Mouse (Mus musculus) midbrain, embryonic 13.5 days (tissue): Measurements from ENCODE around the gene Rhobtb1. TPM values are rescaled to one million over a fixed set of nuclear protein-coding genes. Genes with fewer than 3 reads are reported as not detected.
A peak's percentile ranks its signal among the peaks of the same experiment; 100 is the strongest.

ENCODE experiments used
- ATAC-seq: fragments of 200-750 bp; cut with Nextera tagmentation; 2 replicates; pipeline ENCODE4 v1.8.0; 2017; ENCODE audit warnings: mild to moderate bottlenecking, moderate TSS enrichment, moderate library complexity
- H3K27ac ChIP-seq: fragments of 300-500 bp; sonication (generic); 2 replicates; pipeline ENCODE4 v1.5.1; 2015; ENCODE audit warnings: inconsistent platforms, mild to moderate bottlenecking, moderate library complexity
- H3K27me3 ChIP-seq: fragments of 300-500 bp; sonication (generic); 2 replicates; pipeline ENCODE4 v1.6.1; 2015; ENCODE audit warnings: mild to moderate bottlenecking, inconsistent platforms
- H3K36me3 ChIP-seq: fragments of 300-500 bp; sonication (generic); 2 replicates; pipeline ENCODE4 v1.6.1; 2015; ENCODE audit warnings: mild to moderate bottlenecking, inconsistent platforms
- H3K4me1 ChIP-seq: fragments of 300-500 bp; sonication (generic); replicated peaks from 2 replicates; pipeline ENCODE4 v1.6.1; 2015; ENCODE audit warnings: inconsistent platforms
- H3K4me2 ChIP-seq: fragments of 300-500 bp; sonication (generic); replicated peaks from 2 replicates; pipeline ENCODE4 v1.6.1; 2015; ENCODE audit warnings: moderate library complexity, mild to moderate bottlenecking, inconsistent platforms
- H3K4me3 ChIP-seq: fragments of 300-500 bp; sonication (generic); replicated peaks from 2 replicates; pipeline ENCODE4 v1.5.1; 2015; ENCODE audit warnings: mild to moderate bottlenecking, inconsistent platforms
- H3K9ac ChIP-seq: fragments of 300-500 bp; sonication (generic); replicated peaks from 2 replicates; pipeline ENCODE4 v1.6.1; 2015; ENCODE audit warnings: mild to moderate bottlenecking, inconsistent platforms
- H3K9me3 ChIP-seq: fragments of 300-500 bp; sonication (generic); 2 replicates; pipeline ENCODE4 v1.6.1; 2016; ENCODE audit warnings: mild to moderate bottlenecking, inconsistent platforms
- WGBS: fragments of 180-500 bp; shearing (Covaris S2); methylation state at CpG from one replicate; pipeline ENCODE4 v1.1.7; 2015; 5-methylcytosine and 5-hydroxymethylcytosine counted together
- polyA plus RNA-seq: library from polyadenylated mRNA; unstranded; fragments of >200 nt; fragmentation: Nextera tagmentation; extraction: Ambion mirVana; gene quantifications from 2 replicates; pipeline ENCODE4 v1.2.1, GENCODE M21; 2015

The Rhobtb1 gene
- polyA plus RNA-seq, 1 experiment from 2014 or later, result 18.3 TPM

- Histone ChIP-seq H3K4me2 (no peak overlapping the region), H3K9ac (no peak overlapping the region), H3K4me1 (no peaks in the 10 kb centered on the region), H3K4me3 (no peak overlapping the region), H3K27ac (no peak overlapping the region), H3K9me3 (no peaks in the 10 kb centered on the region), H3K36me3 (no peaks in the 10 kb centered on the region), H3K27me3 (no peaks in the 10 kb centered on the region)
- ATAC-seq, result 0 out of 2 replicates have a peak, but pooled peaks have one; percentile 30
- WGBS, result 54% methylated on average over 15 of the region's 15 CpGs
Measured at GRCm38 (mm10) chr10:69321519-69322035, 170.3 kb downstream of the Rhobtb1 start.

- no peak overlapping the region for H3K27ac ChIP-seq
- H3K4me1 ChIP-seq, result peaks cover 9% of the 10 kb centered on the region
- no peak overlapping the region for H3K4me2 ChIP-seq
- H3K27me3 ChIP-seq, result no peaks in the 10 kb centered on the region
- no peaks in the 10 kb centered on the region for H3K36me3 ChIP-seq
- WGBS, result 84% methylated on average over 13 of the region's 13 CpGs
- no peak overlapping the region for H3K9ac ChIP-seq
- no peak overlapping the region for H3K4me3 ChIP-seq
- no peak for ATAC-seq
- no peaks in the 10 kb centered on the region for H3K9me3 ChIP-seq
Measured at GRCm38 (mm10) chr10:69323986-69324385, 172.8 kb downstream of the Rhobtb1 start.

- no peaks in the 10 kb centered on the region for H3K36me3 ChIP-seq
Measured at GRCm38 (mm10) chr10:69324816-69325215, 173.6 kb downstream of the Rhobtb1 start.

DNA sequence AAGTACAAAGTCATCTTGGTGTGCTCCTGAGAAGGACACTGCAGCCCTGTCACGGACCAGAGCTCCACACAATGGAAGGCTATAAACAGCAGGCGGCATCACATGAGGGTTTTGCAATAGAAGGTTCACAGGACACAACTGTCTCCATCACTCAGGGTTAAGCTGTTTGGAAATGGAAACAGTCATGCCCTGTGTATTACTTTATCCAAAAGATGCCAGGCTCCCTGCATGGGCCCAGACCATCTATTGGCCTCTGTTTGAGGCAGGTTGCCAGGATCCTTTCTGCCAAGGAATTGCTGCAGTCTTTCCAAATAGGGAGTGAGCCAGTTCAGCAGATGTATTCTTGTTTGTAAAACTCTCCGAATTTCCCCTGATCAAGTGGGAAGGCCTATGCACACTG is 175.2 kb downstream of the Rhobtb1 start:
- H3K36me3 ChIP-seq, result no peaks in the 10 kb centered on the region
- H3K4me3 ChIP-seq, result no peak overlapping the region
- no peaks in the 10 kb centered on the region for H3K9me3 ChIP-seq
- no peaks in the 10 kb centered on the region for H3K27me3 ChIP-seq
- no peak overlapping the region for H3K27ac ChIP-seq
- H3K4me1 ChIP-seq, result peaks cover 11% of the 10 kb centered on the region
- no peak overlapping the region for H3K9ac ChIP-seq
- 85% methylated on average over 3 of the region's 3 CpGs for WGBS
- ATAC-seq, result no peak
- no peak overlapping the region for H3K4me2 ChIP-seq

More at GRCm38 (mm10) chr10:69324816-69325215, 173.6 kb downstream of the Rhobtb1 start:
- Histone ChIP-seq H3K4me3 (no peak overlapping the region), H3K4me2 (no peak overlapping the region), H3K9me3 (no peaks in the 10 kb centered on the region), H3K27ac (no peak overlapping the region), H3K27me3 (no peaks in the 10 kb centered on the region), H3K9ac (no peak overlapping the region), H3K4me1 (peaks cover 11% of the 10 kb centered on the region)
- 92% methylated on average over 7 of the region's 7 CpGs for WGBS
- no peak for ATAC-seq

GRCm38 (mm10) chr10:69327362-69327761 is 176.1 kb downstream of the Rhobtb1 start:
- Histone ChIP-seq H3K9me3 (no peaks in the 10 kb centered on the region), H3K36me3 (no peaks in the 10 kb centered on the region), H3K9ac (no peak overlapping the region), H3K4me2 (no peak overlapping the region), H3K27ac (no peak overlapping the region), H3K4me3 (no peak overlapping the region), H3K4me1 (peaks cover 11% of the 10 kb centered on the region), H3K27me3 (no peaks in the 10 kb centered on the region)
- ATAC-seq, result no peak
- 71% methylated on average over 8 of the region's 8 CpGs for WGBS

GRCm38 (mm10) chr10:69328029-69328655 is 176.9 kb downstream of the Rhobtb1 start:
- no peak overlapping the region for H3K9ac ChIP-seq
- H3K9me3 ChIP-seq, result no peaks in the 10 kb centered on the region
- H3K36me3 ChIP-seq, result no peaks in the 10 kb centered on the region
- WGBS, result 84% methylated on average over 12 of the region's 12 CpGs
- peaks cover 11% of the 10 kb centered on the region for H3K4me1 ChIP-seq
- no peak overlapping the region for H3K4me3 ChIP-seq
- H3K4me2 ChIP-seq, result no peak overlapping the region
- no peaks in the 10 kb centered on the region for H3K27me3 ChIP-seq
- peak; percentile 58; the same call in 1 of the 2 replicates for ATAC-seq
- H3K27ac ChIP-seq, result 0 out of 2 replicates have a peak overlapping the region, but pooled peaks have one; percentile 25

DNA sequence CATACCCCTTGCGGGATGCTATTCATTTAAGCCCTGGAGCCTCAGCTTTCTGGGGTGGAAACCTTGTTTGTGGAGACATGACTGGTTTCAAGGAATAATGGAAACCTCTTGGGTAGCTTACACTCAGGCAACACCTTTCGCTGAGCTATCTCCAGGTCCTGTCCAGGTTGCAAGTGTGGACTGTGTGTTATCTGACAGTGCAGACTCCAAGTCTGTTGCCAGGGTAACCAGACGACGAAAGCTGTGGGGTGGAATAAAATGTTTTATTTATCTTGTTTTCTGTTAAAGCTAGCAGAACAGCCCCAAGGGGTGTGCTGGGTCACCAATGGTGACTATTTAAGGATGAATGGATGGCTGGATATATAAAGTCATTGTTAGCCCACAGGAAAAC is 177.4 kb downstream of the Rhobtb1 start:
- WGBS, result 60% methylated on average over 4 of the region's 4 CpGs
- Histone ChIP-seq H3K36me3 (no peaks in the 10 kb centered on the region), H3K27me3 (no peaks in the 10 kb centered on the region), H3K4me1 (peaks cover 11% of the 10 kb centered on the region), H3K27ac (peak overlapping the region; percentile 25; the same call in 1 of the 2 replicates), H3K4me3 (no peak overlapping the region), H3K9ac (no peak overlapping the region), H3K9me3 (no peaks in the 10 kb centered on the region), H3K4me2 (no peak overlapping the region)
- peak; percentile 81 for ATAC-seq

DNA sequence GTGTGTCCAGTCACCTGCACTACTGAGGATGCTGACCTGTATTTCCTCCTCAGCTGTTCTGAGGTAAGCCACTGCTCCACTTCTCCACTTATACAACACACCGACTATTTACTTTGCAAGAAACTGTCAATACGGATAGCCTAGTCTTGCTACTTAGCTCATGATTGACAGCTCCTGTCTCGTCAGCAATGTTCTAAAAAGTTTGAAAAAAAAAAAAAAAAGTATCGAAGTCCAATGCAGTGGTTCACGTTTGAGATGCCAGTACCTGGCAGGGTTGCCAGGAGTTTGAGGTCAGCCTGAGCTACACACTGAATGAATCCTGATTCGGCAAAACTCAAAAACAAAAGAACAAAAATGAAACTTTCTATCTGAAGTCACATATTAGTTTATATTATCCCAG is 180.0 kb downstream of the Rhobtb1 start:
- Histone ChIP-seq H3K4me2 (no peak overlapping the region), H3K4me1 (peaks cover 11% of the 10 kb centered on the region), H3K27ac (no peak overlapping the region), H3K27me3 (no peaks in the 10 kb centered on the region), H3K9me3 (no peaks in the 10 kb centered on the region), H3K4me3 (no peak overlapping the region), H3K36me3 (peaks cover 5% of the 10 kb centered on the region), H3K9ac (no peak overlapping the region)
- WGBS, result 89% methylated on average over 6 of the region's 6 CpGs
- no peak for ATAC-seq

DNA sequence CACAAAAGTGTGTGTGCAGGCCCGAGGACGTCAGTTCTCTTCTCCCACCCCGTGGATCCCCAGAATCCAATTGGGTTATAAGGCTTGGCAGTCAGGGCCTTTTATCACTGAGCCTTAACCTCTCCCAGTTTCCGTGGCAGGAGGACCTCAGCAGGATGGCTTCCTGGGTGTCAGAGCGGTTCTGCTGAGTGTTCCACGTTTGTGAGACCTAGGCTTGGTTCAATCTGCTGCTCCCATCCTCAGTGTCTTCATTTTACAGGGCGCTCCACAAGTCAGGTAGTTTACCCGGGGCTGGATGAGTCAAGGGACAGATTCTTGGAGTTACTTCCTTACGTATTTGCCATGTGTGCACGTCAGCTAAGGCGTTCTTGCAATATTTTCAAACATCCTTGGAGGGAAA is 182.0 kb downstream of the Rhobtb1 start:
- 92% methylated on average over 11 of the region's 11 CpGs for WGBS
- Histone ChIP-seq H3K4me1 (peaks cover 10% of the 10 kb centered on the region), H3K27ac (no peak overlapping the region)

GRCm38 (mm10) chr10:69334271-69335194 is 183.3 kb downstream of the Rhobtb1 start:
- 75% methylated on average over 16 of the region's 16 CpGs for WGBS
- H3K4me2 ChIP-seq, result no peak overlapping the region
- H3K27me3 ChIP-seq, result no peaks in the 10 kb centered on the region
- H3K4me1 ChIP-seq, result no peaks in the 10 kb centered on the region
- H3K9me3 ChIP-seq, result no peaks in the 10 kb centered on the region
- no peak overlapping the region for H3K27ac ChIP-seq
- H3K36me3 ChIP-seq, result peaks cover 25% of the 10 kb centered on the region
- no peak overlapping the region for H3K4me3 ChIP-seq
- no peak overlapping the region for H3K9ac ChIP-seq
- no peak for ATAC-seq

More for the DNA sequence above, 182.0 kb downstream of the Rhobtb1 start:
- Histone ChIP-seq H3K27me3 (no peaks in the 10 kb centered on the region), H3K36me3 (peaks cover 21% of the 10 kb centered on the region), H3K9ac (no peak overlapping the region), H3K4me3 (no peak overlapping the region), H3K4me2 (no peak overlapping the region), H3K9me3 (no peaks in the 10 kb centered on the region)
- no peak for ATAC-seq

GRCm38 (mm10) chr10:69335195-69335536 is 183.9 kb downstream of the Rhobtb1 start:
- H3K9ac ChIP-seq, result no peak overlapping the region
- H3K4me1 ChIP-seq, result no peaks in the 10 kb centered on the region
- H3K9me3 ChIP-seq, result no peaks in the 10 kb centered on the region
- H3K4me3 ChIP-seq, result no peak overlapping the region
- no peak overlapping the region for H3K4me2 ChIP-seq
- H3K27ac ChIP-seq, result peak overlapping the region; percentile 25; the same call in 1 of the 2 replicates
- peaks cover 28% of the 10 kb centered on the region for H3K36me3 ChIP-seq
- ATAC-seq, result no peak
- no peaks in the 10 kb centered on the region for H3K27me3 ChIP-seq
- WGBS, result 49% methylated on average over 7 of the region's 7 CpGs

DNA sequence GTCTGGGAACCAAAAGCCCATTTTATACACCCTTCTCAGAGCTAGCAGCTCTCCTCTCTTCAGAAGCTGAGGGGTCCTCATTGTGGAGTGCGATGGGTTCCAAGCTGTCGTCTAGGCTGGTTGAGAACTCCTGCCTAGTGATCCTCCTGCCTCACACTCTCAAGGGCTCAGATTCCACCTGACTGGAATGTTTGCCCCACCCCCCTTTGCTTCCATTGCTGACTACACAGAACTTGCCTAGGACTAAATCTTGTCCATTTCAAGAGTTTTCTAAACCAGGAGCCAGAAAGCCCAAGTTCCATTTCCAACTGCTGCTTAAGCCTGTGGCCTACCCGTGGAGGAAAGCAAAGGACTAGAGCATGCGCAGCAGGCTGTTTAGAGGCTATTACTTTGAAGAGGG is 184.4 kb downstream of the Rhobtb1 start:
- H3K27ac ChIP-seq, result 0 out of 2 replicates have a peak overlapping the region, but pooled peaks have one; percentile 25
- no peak overlapping the region for H3K4me2 ChIP-seq
- 79% methylated on average over 4 of the region's 4 CpGs for WGBS
- no peak overlapping the region for H3K9ac ChIP-seq
- H3K9me3 ChIP-seq, result no peaks in the 10 kb centered on the region
- H3K27me3 ChIP-seq, result no peaks in the 10 kb centered on the region
- H3K4me3 ChIP-seq, result no peak overlapping the region
- no peaks in the 10 kb centered on the region for H3K4me1 ChIP-seq
- peaks cover 31% of the 10 kb centered on the region for H3K36me3 ChIP-seq
- no peak for ATAC-seq
